Mouse (Mus musculus): Measurements from ENCODE around the gene Fam222b.
"Not testable (repeated sequence)": the region's sequence is repeated elsewhere in the genome, so short reads cannot be mapped to it uniquely, and the experiment has no call there.

Fam222b gene

DNA sequence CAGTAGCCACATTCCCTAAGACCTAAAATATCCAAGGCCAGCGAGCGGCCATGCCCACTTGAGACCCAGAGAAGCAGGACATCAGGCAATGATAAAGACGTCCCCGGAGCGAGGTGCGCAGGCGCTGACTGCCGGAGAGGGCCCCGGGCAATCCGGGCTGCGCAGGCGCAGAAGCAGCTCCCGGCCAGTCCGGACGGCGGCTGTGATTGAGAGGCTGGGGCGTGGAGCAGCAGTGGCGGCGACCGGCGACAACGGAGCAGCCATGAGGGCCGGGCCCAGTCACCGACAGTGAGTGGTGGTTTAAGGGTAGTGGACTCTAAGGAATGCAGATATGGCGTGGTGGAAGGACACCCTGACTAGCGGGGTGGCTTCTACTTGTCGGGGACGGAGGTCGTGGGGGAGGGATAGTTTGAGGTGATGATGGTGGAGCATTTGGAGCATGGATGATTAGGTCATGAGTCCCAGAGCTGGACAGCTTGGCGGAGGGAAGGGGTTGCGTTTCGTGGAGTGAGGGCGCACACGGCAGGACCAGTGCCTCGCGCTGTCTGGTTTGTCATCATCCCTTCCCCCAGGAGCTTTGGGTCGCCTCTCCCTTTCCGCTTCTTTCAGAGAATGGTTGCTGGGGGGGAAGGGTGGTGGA, at the start of gene Fam222b:
Gene Fam222b, plus strand, starts transcription at position 157 of the 640 bp plus-strand sequence.
- peak; percentile 94 for DNase-seq (ENCODE audit: low spot score)

DNA sequence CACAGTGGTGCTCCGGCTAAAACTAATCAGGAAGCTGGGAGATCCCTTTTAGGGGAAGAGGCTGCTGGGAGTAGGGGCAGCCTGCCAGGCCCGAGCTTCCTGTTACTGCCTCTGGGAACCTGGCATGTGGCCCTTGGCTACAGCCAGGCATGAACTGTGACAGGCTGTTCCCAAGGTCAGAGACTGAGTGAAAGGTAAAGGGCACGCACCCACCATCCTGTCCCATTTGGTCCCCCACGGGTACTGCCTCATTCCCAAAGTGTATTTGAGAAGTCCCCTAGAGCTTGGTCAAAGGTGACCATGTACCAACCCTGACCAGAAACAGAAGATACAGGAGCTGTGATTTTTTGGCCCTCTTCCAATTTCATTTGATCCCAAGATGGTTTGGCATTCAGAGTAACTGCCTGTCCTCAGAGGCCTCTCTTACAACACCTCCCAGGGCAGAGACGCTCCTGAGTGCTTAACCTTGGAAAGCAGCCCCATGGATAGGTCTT, 49.7 kb upstream of the Fam222b start:
- DNase-seq (ENCODE audit: low spot score), result peak; percentile 85

DNA sequence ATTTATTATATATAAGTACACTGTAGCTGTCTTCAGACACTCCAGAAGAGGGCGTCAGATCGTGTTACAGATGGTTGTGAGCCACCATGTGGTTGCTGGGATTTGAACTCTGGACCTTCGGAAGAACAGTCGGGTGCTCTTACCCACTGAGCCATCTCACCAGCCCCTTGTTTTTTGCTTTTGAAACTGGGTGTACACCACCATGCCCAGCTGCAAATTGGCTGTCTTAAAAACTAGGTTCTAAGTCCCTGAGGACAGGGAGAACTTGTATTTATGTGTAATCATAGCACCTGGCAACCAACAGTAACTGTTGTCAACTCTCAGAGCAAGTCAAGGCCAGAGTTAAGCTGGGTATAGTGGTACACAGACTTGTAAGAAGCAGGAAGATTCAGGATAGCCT, 45.8 kb upstream of the Fam222b start:
- not testable (repeated sequence) for DNase-seq (ENCODE audit: low spot score)

DNA sequence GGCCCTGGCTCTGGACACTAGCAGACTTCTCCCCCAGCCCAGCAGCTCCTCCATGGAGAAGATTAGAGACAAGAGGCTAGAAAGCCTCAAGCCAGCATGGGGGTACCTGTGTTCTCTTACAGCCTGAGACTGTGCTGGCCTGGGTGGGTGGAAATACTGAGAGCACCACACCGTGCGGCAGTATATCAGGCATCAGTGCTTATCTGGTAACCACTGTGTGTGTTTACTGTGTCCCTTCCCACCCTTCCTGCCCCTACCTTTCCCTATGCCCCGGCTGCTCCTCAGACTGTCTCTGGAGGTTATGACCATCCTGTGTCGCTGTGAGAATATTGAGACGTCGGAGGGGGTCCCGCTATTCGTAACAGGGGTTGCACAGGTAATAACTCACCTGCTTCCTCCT, 41.4 kb upstream of the Fam222b start:
- no peak for DNase-seq (ENCODE audit: low spot score)

DNA sequence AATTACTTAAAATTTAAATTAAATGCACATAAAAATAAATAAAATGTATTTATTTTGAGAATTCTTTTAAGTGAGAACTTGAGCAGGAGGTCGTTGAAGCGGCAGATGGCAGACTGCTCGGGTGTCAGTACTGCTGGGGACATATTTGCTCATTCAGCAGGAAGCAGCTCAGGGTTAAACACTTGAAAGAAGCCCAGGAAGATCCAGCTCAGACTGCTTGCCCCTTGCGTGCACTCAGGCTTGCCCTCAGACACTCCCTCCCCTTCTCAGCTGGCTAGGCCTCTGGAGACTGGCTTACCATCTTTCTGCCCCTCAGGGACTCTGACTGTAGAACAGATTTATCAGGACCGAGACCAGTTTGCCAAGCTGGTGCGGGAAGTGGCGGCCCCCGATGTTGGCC, 37.5 kb upstream of the Fam222b start:
- no peak for DNase-seq (ENCODE audit: low spot score)

DNA sequence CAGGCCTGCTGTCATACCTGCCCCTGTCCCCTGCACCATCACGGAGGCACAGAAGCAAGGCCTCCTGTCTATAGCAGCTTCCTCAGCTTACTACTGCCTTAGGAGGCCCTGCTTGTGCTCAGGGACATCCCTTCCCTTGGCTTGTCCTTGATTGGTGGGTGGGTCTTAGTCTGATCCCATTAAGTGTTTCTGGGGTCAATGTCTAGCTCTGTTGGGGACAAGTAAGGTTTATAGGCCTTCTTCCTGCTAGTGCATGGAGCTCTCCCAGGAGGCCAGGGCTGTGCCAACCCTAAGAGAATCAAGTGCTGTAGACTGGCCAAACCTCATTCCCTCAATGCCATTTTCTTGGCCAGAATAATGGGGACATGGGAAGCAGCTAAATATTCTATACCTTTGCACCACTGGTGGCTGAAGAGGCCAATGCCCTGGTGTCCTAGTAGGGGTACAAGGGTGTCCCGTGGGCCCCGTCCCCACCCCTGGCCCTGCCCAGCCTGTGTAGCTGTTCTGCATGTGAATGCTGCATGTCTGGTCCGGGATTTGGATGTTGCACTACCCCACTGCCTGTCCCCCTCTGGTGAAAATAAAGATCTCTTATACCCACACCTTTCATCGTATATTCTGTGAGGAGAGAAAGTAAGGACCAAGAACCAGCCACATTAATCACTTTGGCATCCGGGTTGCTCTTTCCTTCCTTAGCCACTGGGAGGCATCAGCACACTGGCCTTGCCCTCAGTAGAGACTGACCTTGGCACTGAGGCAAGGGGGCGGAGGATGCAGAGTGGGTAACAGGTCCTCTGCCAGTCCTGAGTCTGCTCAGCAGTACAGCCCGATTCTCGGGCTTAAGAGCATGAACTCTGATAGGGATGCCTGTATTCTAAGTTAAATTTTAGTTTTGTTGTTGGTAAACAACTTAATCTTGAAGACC, 34.4 kb upstream of the Fam222b start:
- DNase-seq (ENCODE audit: low spot score), result peak; percentile 86

DNA sequence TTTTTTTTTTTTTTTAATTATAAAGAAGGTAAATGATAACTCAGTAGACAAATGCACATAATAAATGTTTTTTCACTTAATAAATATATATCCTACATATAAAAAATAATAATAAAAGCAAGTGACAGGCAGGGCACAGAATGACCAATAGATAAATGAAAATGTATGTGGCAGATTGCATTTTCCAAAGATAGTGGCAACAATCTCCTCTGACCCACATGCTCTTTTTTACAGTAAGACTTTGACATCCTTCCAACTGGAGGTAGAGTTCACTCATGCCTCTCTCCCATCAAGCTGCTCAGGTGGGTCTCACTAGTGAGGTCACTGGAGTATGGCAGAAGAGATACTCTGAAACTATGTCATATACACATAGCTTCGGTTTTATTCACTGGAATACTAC, 31.9 kb upstream of the Fam222b start:
- no peak for DNase-seq (ENCODE audit: low spot score)

DNA sequence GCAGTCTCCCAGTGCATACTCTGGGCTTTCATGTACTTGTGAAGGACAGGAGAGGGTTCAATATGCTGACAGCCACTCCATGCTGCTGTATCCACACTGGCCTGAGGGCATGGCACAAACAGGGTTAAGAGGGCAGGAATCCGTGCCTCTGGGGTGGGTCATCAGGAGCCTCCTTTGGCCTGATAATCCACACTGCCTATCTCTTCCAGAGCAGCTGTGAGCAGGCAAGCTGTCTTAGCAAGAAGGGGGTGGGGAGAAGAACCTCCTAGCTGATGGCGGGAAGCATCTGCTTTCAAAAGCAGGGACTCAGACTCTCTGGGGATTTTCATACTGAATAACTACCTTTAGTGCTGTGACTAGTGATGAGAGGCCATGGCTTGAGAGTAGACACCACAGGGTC, 28.6 kb upstream of the Fam222b start:
- DNase-seq (ENCODE audit: low spot score), result no peak

DNA sequence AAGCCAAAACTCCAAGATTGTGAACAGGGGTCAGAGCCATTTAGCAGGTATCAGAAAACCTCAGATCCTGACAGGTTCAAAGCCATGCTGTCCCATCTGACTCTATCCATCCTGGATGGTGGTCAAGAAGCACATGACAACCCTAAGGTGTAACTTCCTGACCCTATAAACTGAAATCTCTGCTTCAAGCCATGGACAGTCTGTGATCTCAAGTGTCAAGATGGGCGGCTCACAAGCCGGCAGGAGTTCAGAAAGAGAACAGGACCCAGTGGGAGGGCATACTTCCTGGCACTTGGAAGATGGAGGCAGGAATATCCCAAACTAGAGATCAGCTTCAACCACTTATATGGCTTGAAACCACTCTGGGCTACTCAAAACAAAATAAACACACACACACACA, 27.8 kb upstream of the Fam222b start:
- no peak for DNase-seq (ENCODE audit: low spot score)

DNA sequence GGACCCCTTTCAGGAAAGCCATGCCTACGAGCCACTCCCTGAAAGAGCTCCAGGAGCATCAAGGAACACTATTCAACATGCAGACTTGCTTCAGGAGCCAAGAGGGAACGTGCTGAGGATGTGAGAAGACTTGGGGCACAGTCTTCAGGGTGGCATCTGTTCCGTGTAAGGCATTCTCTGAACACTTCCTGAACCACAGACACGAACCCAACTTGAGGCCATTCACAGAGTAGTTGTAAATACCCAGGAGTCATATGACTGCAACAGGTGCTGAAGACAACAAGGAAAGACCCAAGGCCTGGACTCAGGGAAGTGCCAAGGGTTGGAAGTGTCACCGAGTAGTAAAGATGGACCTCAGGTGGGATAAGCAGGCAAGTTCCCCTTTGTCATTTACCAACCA, 26.9 kb upstream of the Fam222b start:
- DNase-seq (ENCODE audit: low spot score), result no peak

DNA sequence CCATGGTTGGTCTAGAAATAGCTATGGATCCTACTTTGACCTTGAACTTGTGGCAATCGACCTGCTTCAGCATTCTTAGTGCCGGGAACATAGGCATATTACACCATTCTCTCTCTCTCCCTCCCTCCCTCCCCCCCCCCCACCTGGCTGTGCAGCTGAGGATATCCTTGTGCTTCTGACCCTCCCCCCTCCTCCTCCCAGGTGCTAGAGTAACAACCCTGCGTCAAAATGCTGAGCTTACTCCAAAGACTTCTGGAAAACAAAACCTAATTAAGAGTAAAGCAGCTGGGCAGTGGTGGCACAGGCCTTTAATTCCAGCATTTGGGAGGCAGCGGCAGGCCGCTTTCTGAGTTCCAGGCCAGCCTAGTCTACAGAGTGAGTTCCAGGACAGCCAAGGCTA, 25.3 kb upstream of the Fam222b start:
- no peak for DNase-seq (ENCODE audit: low spot score)

DNA sequence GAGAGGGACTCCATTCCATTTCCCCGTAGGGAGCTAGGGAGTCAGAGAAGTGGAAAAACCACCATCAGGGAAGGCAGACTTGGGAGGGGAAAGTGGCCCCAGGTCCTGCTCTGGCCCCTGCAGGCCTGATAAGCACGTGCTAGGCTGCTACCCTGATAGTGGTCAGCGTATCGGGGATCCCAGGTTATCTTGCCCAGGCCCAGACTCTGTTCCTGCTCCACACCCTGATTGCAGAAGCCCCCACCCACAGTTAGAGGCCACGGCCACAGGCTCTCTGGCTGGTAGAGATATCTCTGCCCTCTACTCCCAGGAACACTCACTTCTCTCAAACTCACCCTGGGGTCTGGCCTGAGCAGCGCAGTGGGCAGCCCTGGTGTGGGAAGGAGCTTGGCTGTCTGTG, 24.8 kb upstream of the Fam222b start:
- DNase-seq (ENCODE audit: low spot score), result no peak

DNA sequence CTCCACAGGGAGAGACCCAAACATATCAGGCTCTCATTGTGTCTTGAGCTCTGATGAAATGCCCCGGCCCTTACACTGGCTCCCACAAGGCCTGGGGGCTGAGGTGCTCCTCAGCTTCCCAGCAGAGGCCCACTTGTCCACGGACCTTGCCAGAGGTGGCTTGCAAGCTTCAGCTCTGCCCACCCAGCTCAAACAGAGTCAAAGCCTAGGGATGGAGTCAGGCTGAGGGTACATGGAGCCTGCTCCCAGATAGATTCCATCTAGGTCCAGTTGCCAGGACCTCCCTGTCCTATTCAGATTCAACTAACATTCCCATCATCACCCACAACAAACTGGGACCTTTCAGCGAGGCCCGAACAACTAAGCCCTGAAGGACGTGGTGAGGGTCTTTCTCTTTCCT, 22.5 kb upstream of the Fam222b start:
- DNase-seq (ENCODE audit: low spot score), result no peak

DNA sequence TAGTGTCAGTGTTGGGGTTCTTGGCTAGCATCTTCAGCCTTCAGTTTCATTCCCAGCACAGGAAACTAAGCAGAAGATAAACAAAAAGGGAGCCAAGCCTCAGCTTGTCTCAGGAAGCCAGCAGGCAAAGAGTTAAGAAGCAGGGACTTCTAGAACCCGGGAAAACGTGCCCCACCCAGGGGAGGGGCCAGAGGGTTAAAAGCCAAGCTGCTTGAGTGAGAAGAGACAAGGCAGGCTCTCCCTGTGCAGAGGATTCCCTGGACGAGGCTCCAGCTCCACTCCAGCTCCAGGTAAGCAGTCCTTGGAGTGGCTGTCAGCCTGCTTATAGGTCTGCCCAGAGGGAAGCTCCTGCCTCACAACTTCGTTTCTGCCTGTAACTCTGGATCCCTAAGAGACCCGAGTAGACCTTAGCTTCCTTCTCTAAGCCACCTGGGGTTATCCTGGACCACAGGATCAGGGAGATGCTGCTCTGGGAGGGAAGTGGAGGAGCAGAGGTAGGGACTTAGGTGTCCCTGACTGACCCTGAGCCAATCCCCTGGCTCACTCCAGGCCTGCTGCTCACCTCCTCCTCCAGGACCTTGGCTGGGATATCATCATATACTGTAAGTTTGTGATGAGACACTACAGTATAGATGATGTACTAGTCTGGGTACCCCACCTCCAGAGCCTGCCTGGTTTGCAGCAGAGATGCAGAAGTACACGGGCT, 21.9 kb upstream of the Fam222b start:
- DNase-seq (ENCODE audit: low spot score), result no peak

DNA sequence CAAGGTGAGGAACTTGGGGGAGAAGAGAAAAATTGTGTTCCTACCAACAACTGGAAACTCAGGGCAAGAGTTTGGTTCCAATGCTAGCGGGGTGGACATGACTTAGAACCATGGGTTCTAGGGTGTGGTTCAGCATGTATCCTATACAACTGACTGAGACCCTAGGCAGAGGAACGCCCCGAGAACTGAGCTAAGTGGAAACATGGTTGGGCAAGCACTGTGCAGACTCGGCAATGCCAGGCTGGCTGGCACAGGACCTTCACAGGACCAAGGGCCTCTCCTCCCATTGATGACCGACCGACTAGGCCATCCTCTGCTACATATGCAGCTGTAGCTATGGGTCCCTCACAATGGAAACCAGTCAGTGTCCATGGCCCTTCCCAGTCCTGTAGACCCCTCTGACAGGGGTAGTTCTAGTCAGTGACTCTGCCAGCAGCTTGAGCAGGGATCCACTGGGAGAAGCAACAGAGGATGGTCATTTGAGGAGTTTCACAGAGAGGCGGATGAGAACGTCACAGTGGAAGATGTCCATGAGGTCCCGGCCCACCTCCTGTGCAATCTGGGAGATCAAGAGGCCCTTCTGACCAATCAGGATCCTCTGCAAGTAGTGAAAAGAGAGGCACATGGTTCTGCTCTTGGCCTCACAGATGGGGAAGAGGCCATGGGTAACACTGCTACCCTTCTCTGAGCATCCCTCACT, 20.7 kb upstream of the Fam222b start:
- no peak for DNase-seq (ENCODE audit: low spot score)

DNA sequence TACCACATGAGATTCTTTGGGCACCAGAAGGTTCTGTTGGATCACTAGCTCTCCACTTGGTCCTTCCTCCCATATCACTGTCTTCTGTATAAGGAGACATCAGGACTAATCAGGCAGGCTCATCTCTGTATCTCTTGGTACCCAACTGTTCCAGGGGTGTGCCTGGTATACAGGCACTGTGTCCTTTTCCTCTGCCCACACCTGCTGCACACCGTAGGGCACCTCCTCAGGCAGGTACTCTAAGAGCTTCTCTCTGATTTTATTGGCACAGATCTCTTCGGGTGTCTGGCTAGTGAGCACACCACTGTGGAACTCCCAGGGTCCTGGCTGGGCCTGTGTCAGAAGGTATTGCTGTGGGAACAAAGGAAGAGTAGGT, 20.2 kb upstream of the Fam222b start:
- DNase-seq (ENCODE audit: low spot score), result no peak

DNA sequence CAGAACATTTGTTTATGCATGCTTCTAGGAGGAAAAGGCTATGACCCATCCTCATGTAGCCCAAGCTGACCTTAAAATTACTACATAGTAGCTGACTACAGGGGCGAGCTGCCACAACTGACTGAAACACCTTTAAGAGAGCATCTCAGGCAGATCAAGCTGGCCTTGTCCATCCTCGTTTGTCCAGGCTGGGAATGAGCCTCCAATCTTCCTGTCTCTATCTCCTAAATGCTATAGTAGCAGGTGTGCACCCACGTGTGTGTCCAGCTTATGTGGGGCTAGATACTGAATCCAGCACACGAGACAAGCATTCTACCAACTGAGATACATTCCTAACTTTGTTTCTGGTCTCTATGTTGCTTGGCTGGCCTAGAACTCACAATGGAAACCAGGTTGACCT, 19.8 kb upstream of the Fam222b start:
- no peak for DNase-seq (ENCODE audit: low spot score)

DNA sequence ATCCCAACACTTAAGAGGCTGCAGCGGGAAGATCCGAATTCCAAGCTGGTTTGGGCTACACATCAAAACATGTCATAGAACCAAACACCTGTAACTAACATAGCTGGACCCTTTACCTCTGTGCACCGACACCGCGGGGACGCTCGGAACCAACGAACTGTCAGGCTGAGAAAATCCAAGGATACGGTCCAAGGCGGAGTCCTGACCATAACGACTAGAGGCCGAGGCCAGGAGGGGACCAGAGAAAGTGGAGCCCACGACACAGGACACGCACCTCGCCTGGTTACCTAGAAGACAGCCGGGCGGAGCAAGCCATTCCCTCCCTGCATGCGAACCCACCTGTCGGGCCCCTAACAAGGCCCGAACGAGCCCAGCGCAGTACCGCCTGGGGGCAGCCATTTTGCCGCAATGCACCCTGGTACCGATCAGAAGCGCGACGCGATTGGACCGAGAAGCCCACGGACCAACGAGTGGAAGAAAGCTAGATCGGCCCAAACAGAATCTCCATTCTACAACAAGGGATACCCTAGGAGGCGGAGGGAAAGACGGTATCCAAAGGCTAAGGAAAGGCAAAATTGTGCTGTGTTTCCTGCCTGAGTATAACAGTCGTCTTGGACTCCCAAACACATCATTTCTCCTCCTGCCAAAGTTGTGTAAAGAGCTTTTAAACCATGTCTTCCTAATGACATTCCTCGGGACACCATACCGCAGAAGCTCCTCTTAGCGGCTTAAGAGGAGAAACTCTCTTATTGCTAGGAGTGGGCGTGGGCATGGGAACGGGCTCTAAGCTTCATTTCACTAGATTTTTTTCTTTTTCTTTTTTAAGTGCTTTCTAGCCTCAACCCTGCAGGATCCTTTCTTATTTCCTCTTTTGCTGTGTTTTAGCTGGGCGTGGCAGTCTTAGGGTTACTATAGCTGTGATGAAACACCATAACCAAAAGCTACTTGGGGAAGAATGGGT, 14.2 kb upstream of the Fam222b start, which contains the start of gene Eral1:
Gene Eral1, minus strand, starts transcription at position 423 of the 961 bp plus-strand sequence.
- DNase-seq (ENCODE audit: low spot score), result peak; percentile 89

DNA sequence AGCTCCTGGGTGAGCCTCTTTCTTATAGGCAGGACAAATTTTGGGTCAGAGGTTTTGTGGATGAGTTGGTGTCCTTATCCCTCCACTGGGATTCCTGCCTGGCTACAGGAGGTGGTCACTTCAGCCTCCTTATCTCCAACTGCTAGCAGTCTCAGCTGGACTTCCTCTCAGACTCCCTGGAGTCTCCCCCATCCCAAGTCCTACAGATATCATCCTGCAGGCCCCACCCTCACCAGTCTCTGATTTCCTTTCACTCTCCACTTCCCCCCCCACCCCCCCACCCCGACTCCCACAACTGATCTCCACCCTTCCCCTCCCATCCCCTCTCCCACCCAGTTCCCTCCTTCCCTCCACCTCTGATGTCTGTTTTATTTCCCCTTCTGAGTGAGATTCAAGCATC, 10.9 kb upstream of the Fam222b start:
- DNase-seq (ENCODE audit: low spot score), result no peak

DNA sequence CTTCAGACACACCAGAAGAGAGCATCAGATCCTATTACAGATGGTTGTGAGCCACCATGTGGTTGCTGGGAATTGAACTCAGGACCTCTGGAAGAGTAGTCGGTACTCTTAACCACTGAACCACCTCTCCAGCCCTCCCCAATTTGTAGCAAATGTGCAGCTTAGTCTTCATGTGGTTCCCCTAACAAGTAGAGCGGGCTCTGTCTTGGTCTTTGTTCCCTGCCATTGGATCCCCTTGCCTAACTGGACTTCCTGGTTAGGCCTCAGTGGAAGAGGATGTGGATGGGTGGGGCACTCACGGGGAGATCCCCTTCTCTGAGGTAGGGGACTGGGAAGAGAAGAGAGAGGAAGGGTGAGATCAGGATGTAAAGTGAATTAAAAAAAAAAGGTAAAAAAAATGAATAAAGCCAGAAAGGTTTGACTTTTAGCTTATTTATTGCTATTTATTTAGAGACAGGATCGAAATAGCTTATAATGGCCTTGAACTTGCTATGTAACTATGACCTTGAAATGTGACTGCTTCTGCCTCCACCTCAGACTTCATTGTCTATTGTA, 7.5 kb upstream of the Fam222b start:
- DNase-seq (ENCODE audit: low spot score), result no peak

All from testis, postnatal 10 days (tissue).